Mouse (Mus musculus) spleen, postnatal 36 days (tissue): Measurements from ENCODE around the gene 2010111I01Rik.
A peak's percentile ranks its signal among the peaks of the same experiment; 100 is the strongest.

Experiments
- DNase-seq, 2 experiments: peaks; one replicate each; pipeline ENCODE4 v3.0.0; 2022; ENCODE audit warnings: low spot score in 2 of 2, mixed read lengths in 1 of 2

The 2010111I01Rik gene

DNA sequence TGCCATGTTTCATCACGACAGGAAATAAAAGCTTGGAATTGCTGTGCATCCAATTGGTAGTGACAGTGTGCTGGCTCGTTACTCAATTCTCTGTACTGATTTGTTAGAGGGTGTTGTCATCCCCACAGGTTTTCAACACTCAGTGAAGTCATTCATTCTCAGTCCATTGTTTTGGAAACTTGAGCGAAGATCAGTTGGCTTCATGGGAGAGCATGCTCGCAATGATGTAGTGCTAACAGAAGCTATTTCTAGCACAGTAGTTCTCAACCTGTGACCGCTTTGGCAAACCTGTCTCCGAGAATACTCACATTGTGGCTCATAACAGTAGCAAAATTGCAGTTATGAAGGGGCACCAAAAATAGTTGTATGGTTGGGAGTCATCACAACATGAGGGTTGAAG, 8.7 kb upstream of the 2010111I01Rik start:
- DNase-seq: no peak

DNA sequence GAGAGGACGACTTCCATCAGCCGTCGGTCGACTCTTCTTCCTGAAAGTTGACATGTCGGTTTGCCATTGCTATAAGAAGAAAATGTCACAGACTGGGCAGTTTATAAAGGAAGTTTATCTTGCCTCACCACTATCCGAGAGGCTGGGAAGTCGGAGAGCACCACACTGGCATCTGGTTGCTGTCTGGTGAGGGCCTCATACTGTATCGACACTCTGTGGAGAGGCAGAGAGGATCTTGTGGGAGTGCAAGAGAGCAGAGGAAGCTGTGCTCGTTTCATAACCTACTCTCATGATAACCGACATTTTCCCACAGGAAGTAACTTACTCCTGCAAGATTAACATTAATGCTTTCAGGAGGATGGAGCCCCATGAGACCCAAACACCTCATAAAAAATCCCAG, 7.9 kb upstream of the 2010111I01Rik start:
- DNase-seq: peak in 1 of 2 experiments; percentile 17

DNA sequence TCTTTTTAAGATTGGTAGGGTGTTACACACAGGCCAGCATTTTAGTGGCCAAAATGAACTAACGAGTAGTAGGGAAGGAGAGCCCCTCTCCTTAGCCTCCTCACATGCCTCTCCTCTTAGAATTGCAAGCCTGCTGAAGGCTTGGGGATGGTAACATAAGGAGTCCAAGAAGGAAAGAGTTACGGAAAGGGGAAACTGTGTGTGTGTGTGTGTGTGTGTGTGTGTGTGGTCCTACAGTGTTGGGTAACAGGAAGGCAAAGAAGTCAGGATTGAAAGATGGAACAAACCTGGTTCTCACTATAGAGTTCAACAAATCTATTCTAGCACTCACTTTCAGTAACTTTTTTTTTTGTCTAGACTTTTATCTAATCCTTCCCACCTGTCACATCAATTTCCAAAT, 1.3 kb upstream of the 2010111I01Rik start:
- no peak for DNase-seq

DNA sequence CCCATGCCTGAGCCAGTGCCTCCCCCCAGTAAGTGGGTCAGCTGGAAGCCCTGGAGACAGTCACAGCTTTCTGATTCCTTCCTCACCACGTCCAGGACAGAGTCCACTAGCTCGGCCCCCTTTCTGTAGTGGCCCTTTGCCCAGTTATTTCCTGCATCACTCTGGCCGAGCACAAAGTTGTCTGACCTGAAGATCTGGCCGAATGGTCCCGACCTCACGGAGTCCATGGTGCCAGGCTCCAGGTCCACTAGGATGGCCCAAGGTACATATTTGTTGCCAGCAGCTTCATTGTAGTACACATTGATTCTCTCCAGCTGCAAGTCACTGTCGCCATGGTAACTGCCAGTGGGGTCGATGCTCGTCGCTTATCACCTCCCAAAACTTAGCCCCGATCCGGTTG, 3.5 kb downstream of the 2010111I01Rik start:
- DNase-seq: no peak

DNA sequence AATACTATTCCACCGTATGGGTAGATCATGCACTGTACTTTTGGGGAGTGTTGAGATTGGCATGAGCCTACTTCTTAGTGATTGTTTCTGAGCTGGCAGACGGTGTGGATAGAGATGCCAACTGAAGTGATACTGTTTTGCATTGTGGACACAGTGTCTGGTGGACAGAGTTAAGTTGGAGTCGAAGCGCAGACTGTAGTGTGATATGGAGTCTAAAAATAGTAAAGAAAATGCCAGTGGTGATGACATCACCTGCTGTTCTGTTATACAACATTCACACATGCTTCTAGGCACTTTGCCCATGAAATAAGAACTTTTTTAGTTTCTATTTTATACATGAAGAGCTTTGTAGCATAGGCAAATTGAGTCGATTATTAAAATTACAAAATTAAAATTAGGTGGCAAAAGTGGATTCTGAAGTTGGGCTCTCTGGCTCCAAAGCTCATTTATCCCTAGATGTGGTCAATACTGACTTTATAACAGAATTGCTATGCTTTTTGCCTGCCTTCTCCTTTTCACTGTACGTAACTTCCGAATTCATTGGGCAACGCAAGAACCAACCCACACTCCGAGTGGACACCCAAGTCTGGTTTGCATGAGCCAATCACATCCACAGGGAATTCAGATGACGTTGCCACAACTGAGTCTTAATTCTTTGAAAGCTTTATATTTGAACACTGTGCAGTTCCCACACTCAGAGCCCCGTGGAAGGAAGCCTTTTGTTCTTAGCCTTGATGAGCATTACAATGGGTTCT, 6.0 kb downstream of the 2010111I01Rik start:
- DNase-seq: no peak

DNA sequence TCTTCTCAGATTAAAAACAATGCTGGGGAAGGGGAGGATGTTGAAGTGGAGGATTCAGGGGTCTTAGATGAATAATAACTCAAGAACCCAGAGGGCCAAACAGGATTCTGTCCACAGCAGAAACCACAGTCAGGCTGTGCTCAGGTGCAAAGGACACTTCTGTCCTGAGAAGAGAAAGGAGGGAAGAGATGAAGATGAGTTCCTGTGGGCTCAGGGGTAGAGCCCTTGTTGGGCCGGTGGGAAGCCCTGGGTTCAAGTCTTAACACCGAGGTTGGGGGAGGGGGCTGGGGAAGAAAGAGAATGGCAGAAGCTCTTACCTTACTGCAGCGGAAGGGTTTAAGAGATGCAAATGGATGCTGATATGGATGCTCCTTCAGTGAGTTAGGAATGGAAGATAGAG, 7.7 kb downstream of the 2010111I01Rik start:
- DNase-seq: no peak

DNA sequence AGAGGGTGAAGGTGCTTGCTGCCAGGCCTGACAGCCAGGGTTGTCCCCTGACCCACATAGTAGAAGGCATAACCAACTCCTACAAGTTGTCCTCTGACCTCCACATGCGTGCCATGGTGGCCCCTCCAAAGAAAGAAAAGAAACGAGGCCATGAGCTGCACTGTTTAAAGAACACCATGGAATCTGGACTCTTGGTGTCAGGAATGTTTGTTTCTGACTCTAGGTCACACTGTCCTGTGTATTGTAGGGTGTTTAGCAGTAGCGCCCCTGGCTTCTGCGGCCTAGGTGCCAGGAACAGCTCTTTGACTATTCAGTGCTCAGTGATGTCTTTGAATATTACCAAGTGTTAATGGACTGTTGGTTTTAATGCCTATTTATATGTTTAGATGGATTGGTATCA, 8.4 kb downstream of the 2010111I01Rik start:
- DNase-seq: no peak

DNA sequence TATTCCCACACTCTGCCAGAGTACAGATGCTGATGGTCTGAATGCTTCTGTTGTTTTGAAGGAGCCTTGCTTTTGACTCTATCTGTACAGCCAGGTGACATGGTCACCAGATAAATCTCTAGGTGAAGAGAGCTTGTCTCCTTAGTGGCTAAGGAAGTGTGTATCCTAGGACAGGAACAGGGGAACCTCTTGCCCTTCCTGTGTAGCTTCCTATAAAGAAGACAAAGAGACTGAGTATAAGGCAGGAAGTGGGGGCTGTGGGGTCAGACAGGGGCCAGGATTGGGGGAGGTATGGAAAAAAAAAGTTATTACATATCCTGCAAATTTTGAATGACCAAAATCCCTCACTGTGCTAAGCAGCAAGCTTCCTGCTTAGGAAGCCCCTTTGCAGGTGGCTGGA, 13.4 kb downstream of the 2010111I01Rik start:
- DNase-seq: no peak

DNA sequence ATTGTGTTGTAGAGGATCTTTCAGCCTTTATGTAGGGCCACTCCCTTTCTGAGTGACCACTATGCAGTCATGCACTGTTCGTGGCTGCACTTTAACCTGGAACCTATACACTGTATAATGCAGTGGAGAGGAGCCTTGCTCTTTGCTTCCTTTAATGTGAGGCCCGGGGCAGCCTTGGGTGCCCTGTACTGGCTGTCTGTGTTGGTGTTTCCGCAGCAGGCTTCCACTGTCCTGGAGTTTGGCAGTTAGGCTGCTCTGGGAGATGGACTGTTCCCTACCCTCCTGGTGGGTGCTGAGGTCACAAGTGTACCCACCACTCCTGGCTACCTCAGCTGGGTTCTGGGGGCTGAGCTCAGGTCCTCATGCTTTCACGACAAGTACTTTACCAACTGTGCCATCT, 14.1 kb downstream of the 2010111I01Rik start:
- DNase-seq: no peak

DNA sequence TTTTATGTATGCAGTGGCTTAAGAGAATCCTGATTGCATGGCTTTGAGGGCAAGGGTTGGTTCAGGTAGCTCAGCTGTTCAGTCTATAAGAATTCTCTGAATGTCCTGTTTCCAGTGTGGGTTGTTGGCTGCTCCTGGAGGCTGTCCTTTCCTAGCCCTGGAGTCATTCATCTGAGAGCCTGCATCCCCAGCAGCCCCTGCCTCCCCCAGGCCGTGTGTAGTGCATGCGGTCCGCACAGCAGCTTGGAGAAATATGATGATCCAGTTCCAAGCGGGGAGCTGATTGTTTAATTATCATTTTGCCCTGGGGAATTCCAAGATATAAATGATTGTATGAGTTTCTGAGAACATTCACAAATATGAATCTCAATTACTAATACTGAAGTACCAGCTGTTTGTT, 14.5 kb downstream of the 2010111I01Rik start:
- DNase-seq: no peak

DNA sequence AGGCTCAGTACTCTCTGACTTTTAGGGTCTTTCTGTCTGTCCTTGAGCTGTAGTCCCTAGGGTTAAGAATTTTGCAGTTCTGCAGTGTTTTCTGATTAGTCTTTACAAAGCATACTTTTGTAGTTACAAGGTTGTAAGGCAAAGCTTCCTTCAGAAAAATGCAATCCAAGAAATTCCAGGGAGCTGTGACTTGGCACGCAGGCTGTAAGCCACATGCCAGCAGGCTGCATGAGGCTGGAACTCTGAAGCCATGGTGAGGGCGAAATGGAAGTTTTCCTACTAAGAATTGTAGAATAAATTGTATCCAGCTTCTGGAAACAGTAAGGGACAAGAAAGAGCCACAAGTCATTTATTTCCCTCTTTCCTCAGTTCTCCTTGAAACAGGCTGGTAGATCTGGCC, 15.4 kb downstream of the 2010111I01Rik start:
- no peak for DNase-seq

DNA sequence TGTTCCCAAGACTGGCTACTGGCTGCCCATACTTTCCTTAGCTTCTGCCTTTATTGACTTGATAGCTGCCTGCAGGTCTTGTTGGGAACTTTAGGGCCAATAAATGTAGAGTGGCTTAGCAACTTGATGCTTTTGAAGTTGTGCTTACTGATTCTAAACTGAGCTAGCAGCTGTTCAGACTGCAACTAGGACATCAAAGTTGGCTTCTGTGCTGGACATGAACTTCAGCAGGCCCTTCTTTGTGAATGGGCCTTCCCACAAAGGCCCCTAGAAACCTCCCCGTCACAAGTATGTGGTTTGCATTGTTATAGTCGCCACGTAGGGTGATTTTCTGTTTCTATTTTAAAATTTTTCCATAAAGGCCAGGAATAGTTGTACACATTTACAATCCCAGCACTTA, 19.8 kb downstream of the 2010111I01Rik start:
- DNase-seq: no peak

DNA sequence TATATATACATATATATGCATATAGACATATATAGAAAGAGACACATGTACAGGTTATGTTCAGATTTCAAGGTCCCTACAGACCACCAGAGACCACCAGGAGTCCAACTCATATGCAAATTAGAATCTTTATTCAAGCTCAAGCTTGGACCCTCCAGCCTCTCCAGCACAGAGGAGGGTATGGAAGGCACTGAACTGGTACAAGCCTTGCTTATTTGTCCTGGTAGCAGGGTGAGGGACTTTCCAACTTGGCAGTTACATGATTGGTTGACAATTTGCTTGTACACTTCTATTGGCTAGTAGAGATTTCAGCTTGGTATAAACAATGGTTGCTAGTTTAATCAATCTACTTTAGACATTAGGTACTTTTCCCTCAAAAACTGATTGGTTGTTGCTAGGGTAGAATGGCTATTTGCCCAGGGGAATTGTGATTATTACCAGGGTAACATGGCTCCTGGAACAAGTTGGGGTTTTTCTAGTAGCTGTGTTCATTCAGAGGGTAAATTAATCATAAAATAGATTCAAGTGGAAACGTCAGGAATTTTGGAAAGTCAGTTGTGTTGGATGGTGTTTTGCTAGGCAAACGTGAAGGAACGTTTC, 25.3 kb downstream of the 2010111I01Rik start:
- no peak for DNase-seq

DNA sequence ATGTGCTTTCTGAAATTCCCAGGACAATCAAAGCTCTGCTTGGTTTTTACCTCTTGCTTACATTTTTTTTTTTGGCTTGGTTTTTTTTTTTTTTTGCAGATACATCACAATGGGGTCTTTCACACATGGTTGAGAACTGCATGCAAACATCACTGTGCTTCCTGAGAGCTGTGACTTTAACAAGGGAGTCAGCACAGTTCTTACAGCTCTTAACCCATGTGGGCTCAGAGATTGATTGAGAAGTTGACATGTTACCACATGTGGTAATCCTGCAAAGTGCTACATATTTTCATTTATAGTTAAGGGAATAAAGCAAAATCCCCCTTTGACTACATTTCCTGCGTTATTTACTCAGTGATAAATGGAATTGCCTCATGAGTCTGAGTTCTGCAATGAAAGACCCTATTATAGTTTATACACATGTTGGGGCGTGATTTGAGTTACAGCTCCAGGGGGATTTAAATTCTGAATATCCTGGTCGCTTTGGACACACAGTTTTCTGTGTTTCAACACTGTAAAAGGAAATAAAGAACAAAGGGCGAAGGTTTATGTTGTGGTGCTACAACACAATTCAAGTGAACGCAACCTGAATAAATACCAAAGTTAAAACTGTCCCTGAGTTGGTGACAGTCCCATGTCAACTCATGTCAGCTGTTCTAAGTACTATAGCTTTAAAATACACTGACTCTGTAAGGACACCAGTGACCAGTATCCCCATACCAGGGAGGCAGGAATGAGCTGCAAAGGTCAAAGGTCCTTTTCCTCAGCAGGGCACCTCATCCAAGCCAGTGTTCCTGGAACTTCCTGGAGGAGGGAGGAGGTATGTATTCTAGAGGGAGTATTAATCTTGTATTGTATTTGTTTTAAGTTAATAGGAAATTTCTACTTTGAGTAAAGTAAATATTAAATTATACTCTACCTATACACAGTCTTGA, 29.1 kb downstream of the 2010111I01Rik start:
- no peak for DNase-seq

DNA sequence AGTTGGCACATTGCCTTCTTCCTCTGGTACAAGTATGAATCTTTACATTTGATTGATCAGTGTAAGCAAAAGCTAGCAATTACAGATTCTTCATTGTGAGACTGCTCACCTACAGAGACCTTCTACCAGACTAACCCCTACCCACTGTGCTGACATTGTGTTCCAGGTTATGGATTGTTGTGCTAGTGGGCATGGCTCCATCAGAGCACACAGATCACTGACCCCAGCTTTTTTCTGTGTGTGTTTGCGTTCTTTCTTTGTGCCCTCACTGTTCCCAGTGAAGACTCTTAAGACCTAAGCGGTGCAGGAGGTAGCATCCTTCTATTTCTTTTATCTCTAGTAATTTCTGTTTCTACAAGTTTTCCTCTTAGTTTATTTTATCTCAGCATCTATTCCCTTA, 32.1 kb downstream of the 2010111I01Rik start:
- no peak for DNase-seq

DNA sequence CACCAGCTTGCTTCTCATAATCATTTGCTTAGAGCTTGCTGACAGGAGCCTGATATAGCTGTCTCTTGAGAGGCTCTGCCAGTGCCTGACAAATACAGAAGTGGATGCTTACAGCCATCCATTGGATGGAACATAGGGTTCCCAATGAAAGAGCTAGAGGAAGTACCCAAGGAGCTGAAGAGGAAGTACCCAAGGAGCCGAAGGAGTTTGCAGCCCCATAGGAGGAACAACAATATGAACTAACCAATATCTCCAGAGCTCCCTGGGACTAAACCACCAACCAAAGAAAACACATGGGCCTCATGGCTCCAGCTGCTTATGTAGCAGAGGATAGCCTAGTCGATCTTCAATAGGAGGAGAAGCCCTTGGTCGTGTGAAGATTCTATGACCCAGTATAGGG, 42.8 kb downstream of the 2010111I01Rik start:
- peak in 1 of 2 experiments; percentile 5 for DNase-seq

DNA sequence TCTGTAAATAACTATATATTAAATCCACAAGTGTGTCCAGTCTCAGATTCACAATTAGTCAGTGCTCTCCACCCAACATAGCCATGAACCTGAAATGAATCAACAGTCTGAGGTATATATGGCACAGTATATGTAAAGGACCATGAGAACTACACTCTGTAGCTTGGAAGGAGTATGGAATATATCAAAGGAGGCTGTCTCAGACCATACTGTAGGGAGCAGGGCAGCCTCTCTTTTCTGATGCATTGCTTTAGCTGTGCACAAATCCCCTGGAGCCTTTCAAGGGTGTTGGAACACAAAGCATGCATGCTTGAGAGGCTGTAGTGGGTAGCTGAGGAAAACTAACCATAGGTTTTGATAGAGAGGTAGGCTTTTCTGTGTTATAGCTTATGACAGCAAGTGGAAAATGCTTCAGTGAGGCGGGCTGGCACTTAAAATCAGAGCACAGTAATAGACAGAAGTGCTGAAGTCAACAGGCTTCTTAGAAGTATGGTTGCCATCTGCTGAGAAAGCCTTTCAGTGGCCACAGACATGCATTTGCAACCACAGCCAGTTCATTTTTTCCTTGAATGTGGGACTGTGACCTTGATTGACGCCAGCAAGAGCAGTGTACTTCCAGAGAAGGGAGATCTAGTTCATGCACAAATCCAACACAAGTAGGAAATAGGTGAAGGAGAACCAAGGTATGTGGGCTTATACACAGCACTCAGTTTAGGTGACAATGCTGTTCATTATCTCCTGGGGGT, 45.8 kb downstream of the 2010111I01Rik start:
- no peak for DNase-seq

DNA sequence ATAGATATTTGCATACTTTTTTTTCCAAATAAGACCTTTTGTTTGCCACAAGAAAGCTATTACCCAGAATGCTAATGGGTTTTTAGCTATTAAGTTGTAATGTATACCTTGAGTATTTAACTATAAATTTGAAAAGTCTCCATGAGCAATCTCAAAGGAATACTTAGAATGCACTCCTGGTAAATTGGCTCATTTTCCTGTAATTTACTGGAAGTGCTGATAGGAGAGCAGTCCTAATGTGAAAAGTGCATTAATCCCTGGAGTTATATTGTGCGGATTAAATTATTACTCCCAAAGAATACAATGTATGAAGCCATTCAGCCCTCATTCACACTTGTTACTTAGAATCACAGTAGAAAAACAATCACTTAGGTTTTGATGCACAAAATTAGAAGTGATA, 49.7 kb downstream of the 2010111I01Rik start:
- no peak for DNase-seq

DNA sequence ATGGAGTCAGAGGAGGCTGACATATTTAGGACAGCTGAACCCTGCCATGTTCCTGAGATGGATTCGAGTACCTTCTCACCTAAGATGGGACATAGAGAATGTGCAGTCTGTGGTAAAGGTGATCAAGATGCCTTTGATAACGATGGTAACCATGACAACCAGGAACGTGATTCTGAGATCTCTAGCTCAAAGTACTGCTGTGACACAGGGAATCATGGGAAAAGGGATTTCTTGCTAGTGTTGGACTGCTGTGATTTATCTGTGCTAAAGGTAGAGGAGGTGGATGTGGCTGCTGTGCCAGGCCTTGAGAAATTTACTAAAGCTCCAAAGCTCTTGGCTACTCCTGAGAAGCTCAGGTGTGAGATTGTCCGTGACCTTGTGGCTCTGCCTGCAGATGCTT, 50.7 kb downstream of the 2010111I01Rik start:
- DNase-seq: no peak

DNA sequence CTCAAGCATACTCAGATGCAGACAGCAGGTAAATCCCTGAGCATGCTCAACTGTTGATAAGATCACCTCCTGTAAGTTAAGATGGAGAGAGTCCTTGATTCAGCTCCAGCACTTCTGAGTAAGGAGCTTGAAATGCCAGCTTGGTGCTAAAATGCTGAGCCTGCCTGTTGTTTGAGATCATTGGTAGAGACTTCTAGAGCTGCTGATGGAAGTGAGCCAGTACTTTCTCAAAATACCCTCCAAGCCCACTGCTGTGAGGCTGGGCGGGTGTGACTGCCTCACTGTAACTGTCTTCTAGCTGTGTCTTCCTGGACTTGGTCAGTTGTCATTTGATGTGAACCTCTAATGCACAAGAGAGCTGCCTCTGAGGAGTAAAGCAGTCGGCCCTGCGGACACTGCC, 51.4 kb downstream of the 2010111I01Rik start:
- DNase-seq: no peak

DNA sequence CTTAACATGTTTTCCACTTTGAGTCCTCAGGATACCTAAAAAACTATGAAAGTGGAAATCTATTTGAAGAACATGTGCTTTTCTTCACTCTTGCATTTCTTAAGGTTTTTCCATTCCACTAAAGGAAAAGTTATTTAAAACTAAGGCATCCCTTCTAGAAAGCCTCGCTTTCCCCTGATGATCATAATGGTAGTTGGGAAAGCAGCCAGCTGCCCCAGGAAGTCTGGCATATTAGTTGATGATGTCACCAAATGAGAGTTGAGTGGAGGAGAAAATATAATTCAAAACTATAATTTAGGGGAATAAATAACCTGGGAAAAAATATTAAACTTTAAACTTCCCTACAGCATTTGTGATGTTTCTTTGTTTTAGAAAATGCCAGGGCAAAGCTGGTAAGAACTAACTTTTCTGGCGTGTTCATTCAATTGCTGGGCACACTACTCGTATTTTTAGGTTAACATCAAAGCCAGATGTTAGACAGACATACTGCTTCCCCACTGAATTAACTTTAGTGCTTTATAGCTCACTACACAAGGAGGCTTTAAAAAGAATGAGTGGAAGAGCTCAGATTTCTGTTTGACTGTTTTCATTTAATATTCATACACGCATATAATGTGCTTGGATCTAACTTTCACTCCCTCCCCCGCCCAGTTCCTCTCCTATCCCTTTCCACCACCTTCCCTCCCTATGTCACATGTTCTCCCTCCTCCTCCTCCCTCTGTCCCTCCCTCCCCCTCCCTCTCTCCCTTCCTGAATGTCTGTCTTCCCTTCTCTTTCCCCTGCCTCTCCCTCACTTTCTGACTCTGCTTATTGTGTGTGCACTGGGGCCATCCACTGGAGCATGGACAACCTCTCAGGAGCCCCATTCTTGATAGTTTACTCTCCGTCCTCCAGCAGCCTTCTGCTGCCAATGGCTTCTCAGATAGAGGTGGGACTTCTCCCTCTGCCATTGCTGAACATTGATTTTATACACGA, 58.8 kb downstream of the 2010111I01Rik start:
- no peak for DNase-seq
